Mouse (Mus musculus) kidney, adult 2 months (tissue): ENCODE data around the gene Clec2d.

Source experiments
- CTCF ChIP-seq: fragments of 200-500 bp; conservative IDR thresholded peaks from 2 replicates; pipeline ENCODE4 v1.5.1; 2011; ENCODE audit warnings: low read depth, mild to moderate bottlenecking, control low read depth, low read length, moderate library complexity, mixed read lengths; ENCODE audit not compliant: insufficient read depth, insufficient read length
- POLR2A ChIP-seq: fragments of 200-500 bp; IDR thresholded peaks from one replicate; pipeline ENCODE4 v1.6.1; 2011; ENCODE audit warnings: low read depth, low read length, control low read depth

- TF ChIP-seq POLR2A (peak; percentile 27), CTCF (peak; percentile 64)
These were observed at the start of gene Clec2d for GRCm38 (mm10) chr6:129180403-129181169.
